Mouse (Mus musculus) G1E-ER4 (cell line): ENCODE data around the gene Eml3. TPM values are rescaled to one million over a fixed set of nuclear protein-coding genes. Genes with fewer than 3 reads are reported as not detected.

ENCODE experiments used
- GATA1 ChIP-seq: IDR thresholded peaks from one replicate; pipeline ENCODE4 v1.8.0; 2012; ENCODE audit warnings: low read length, inconsistent platforms
- polyA plus RNA-seq: library from polyadenylated mRNA; stranded (reverse); fragments of >175 nt; gene quantifications from 2 replicates; pipeline ENCODE4 v1.2.3, GENCODE M21; 2012

The Eml3 gene
- polyA plus RNA-seq, 1 experiment: 115 TPM

GRCm38 (mm10) chr19:8989567-8990431 is 60.4 kb downstream of the Eml3 start:
- no peak for TF ChIP-seq GATA1

DNA sequence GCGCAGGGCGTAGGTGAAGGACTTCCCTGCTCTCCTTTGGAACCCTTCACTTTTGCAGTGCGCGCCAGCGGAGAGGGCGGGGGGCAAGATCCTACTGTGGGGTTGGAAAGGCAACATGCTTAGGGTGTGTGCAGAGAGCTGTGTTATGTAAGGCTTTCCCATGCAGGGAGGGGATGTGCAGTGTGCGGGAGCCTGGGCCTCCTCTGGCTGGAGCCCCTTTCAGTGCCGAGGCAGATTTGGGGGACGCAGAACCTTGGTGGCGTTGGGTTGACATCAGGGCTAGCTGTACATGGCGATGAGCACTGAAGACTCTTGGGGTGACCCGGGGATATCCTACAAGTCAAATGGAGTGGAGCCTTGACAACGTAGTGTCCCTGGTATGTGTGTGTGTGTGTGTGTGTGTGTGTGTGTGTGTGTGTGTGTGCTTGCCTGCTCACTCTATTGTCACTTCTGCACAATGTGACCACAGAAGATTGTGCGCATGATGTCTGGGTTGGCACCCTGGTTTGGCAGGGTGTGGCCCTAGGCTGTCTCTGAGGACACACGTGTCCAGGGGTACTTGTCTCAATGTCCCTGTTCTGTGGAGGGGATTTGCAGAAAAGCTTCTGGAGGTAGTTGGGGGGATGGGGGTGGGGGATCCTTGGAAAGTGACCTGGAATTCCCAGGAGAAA is 61.2 kb downstream of the Eml3 start:
- no peak for TF ChIP-seq GATA1

Other genes with a start within 250 kb of the Eml3 start
- 180 and 242 TPM in 2 replicates for gene Slc3a2, start 206.2 kb upstream of the Eml3 start, polyA plus RNA-seq
- gene Wdr74, start 193.7 kb upstream of the Eml3 start, polyA plus RNA-seq: 45.8 and 52.0 TPM in 2 replicates
- gene 1700092M07Rik, start 188.8 kb upstream of the Eml3 start, polyA plus RNA-seq: 1.8 and 2.1 TPM in 2 replicates
- gene Stx5a, start 188.1 kb upstream of the Eml3 start, polyA plus RNA-seq: 13.4 and 17.1 TPM in 2 replicates
- gene Nxf1, start 172.5 kb upstream of the Eml3 start, polyA plus RNA-seq: 23.2 and 29.3 TPM in 2 replicates
- gene Tmem223, start 158.6 kb upstream of the Eml3 start, polyA plus RNA-seq: 3.6 and 4.5 TPM in 2 replicates
- 50.4 and 51.8 TPM in 2 replicates for gene Tmem179b, start 155.1 kb upstream of the Eml3 start, polyA plus RNA-seq
- 42.9 and 51.9 TPM in 2 replicates for gene Taf6l, start 143.1 kb upstream of the Eml3 start, polyA plus RNA-seq
- gene Polr2g, start 131.0 kb upstream of the Eml3 start, polyA plus RNA-seq: 8.1 and 8.9 TPM in 2 replicates
- 1.4 and 1.9 TPM in 2 replicates for gene Zbtb3, start 127.0 kb upstream of the Eml3 start, polyA plus RNA-seq
- gene Ttc9c, start 110.2 kb upstream of the Eml3 start, polyA plus RNA-seq: 2.1 and 3.1 TPM in 2 replicates
- 100 and 147 TPM in 2 replicates for gene Hnrnpul2, start 109.5 kb upstream of the Eml3 start, polyA plus RNA-seq
- gene AC129217.1, start 99.8 kb upstream of the Eml3 start, polyA plus RNA-seq: 110 and 157 TPM in 2 replicates
- gene Bscl2, start 92.1 kb upstream of the Eml3 start, polyA plus RNA-seq: 9.4 and 10.6 TPM in 2 replicates
- gene Gng3, start 90.4 kb upstream of the Eml3 start, polyA plus RNA-seq: not detected in 2 replicates
- gene Lrrn4cl, start 78.8 kb upstream of the Eml3 start, polyA plus RNA-seq: not detected in 2 replicates
- 262 and 324 TPM in 2 replicates for gene Ubxn1, start 58.1 kb upstream of the Eml3 start, polyA plus RNA-seq
- 63.4 and 71.1 TPM in 2 replicates for gene Uqcc3, start 48.6 kb upstream of the Eml3 start, polyA plus RNA-seq
- gene Lbhd1, start 45.8 kb upstream of the Eml3 start, polyA plus RNA-seq: 0.46 and 0.48 TPM in 2 replicates
- gene Gm49403, start 45.6 kb upstream of the Eml3 start, polyA plus RNA-seq: not detected in 2 replicates
- 63.6 and 93.2 TPM in 2 replicates for gene 1810009A15Rik, start 40.7 kb upstream of the Eml3 start, polyA plus RNA-seq
- gene Gm49416, start 40.6 kb upstream of the Eml3 start, polyA plus RNA-seq: 12.7 and 33.2 TPM in 2 replicates
- 50.3 and 53.9 TPM in 2 replicates for gene Ints5, start 36.5 kb upstream of the Eml3 start, polyA plus RNA-seq
- 45.9 and 48.4 TPM in 2 replicates for gene Ganab, start 31.5 kb upstream of the Eml3 start, polyA plus RNA-seq
- 110 and 120 TPM in 2 replicates for gene B3gat3, start 9.2 kb upstream of the Eml3 start, polyA plus RNA-seq
- 29.4 and 38.6 TPM in 2 replicates for gene Rom1, start 196 bp upstream of the Eml3 start, polyA plus RNA-seq
- gene Mta2, start 12.3 kb downstream of the Eml3 start, polyA plus RNA-seq: 75.9 and 85.0 TPM in 2 replicates
- gene Tut1, start 24.3 kb downstream of the Eml3 start, polyA plus RNA-seq: 53.5 and 54.6 TPM in 2 replicates
- gene Eef1g, start 37.5 kb downstream of the Eml3 start, polyA plus RNA-seq: 60.0 and 221 TPM in 2 replicates
- 0.31 and 1.3 TPM in 2 replicates for gene Ahnak, start 59.7 kb downstream of the Eml3 start, polyA plus RNA-seq
- not detected in 2 replicates for gene Scgb1a1, start 158.4 kb downstream of the Eml3 start, polyA plus RNA-seq
- 63.9 and 66.8 TPM in 2 replicates for gene Asrgl1, start 206.1 kb downstream of the Eml3 start, polyA plus RNA-seq